Mouse (Mus musculus): ENCODE measurements around the gene Ndufb3. TPM values are rescaled to one million over a fixed set of nuclear protein-coding genes. Genes with fewer than 3 reads are reported as not detected.
"Not testable (repeated sequence)": the region's sequence is repeated elsewhere in the genome, so short reads cannot be mapped to it uniquely, and the experiment has no call there.

Gene Ndufb3
- 155 and 158 TPM in 2 replicates for polyA plus RNA-seq (2016; fragmentation: Nextera tagmentation; extraction: Ambion mirVana)

- Histone ChIP-seq H3K27me3 (no peaks in the 10 kb centered on the region), H3K27ac (peak within 1 kb of the TSS; percentile 73; the same call in 1 of the 2 replicates), H3K4me2 (peak within 1 kb of the TSS; percentile 87), H3K9ac (replicated peaks) (peak within 1 kb of the TSS; percentile 91), H3K4me1 (replicated peaks) (peaks cover 12% of the 10 kb centered on the region), H3K4me3 (replicated peaks) (peak within 1 kb of the TSS; percentile 86), H3K36me3 (peaks cover 5% of the 10 kb centered on the region; the same call in 1 of the 2 replicates), H3K9me3 (no peaks in the 10 kb centered on the region)
- ATAC-seq (ENCODE audit: insufficient number of reproducible peaks, insufficient read depth, low FRiP score, low TSS enrichment, low read depth): peak; percentile 98
- under 1% methylated on average over 40 of the region's 41 CpGs for WGBS
These were observed at the start of gene Ndufb3, which contains the start of gene Fam126b for GRCm38 (mm10) chr1:58586171-58586997. Ndufb3 (plus strand) TSS chr1:58586384. Fam126b (minus strand) TSS chr1:58586323.

- no peak overlapping the region for H3K4me3 ChIP-seq (replicated peaks)
- H3K9ac ChIP-seq (replicated peaks): no peak overlapping the region
- no peaks in the 10 kb centered on the region for H3K9me3 ChIP-seq
- no peak overlapping the region for H3K4me2 ChIP-seq
- ATAC-seq (ENCODE audit: insufficient number of reproducible peaks, insufficient read depth, low FRiP score, low TSS enrichment, low read depth): no peak
- WGBS: 84% methylated on average over 1 of the region's 1 CpGs
- H3K27ac ChIP-seq: no peak overlapping the region
- no peaks in the 10 kb centered on the region for H3K4me1 ChIP-seq (replicated peaks)
- peaks cover 64% of the 10 kb centered on the region for H3K36me3 ChIP-seq
- no peaks in the 10 kb centered on the region for H3K27me3 ChIP-seq
These were observed 44.8 kb upstream of the Ndufb3 start for GRCm38 (mm10) chr1:58541386-58541785.

GRCm38 (mm10) chr1:58560370-58560769 is 25.8 kb upstream of the Ndufb3 start:
- not testable (repeated sequence) for ATAC-seq (ENCODE audit: insufficient number of reproducible peaks, insufficient read depth, low FRiP score, low TSS enrichment, low read depth); H3K27ac ChIP-seq; H3K9me3 ChIP-seq; H3K9ac ChIP-seq (replicated peaks); H3K4me3 ChIP-seq (replicated peaks); H3K4me1 ChIP-seq (replicated peaks); H3K27me3 ChIP-seq; H3K4me2 ChIP-seq
- H3K36me3 ChIP-seq: peaks cover 20% of the 10 kb centered on the region
- WGBS: 95% methylated on average over 6 of the region's 6 CpGs

- WGBS: 85% methylated on average over 1 of the region's 1 CpGs
- H3K9ac ChIP-seq (replicated peaks): no peak overlapping the region
- H3K4me1 ChIP-seq (replicated peaks): no peaks in the 10 kb centered on the region
- H3K36me3 ChIP-seq: peaks cover 20% of the 10 kb centered on the region
- H3K27me3 ChIP-seq: no peaks in the 10 kb centered on the region
- H3K4me2 ChIP-seq: no peak overlapping the region
- no peak for ATAC-seq (ENCODE audit: insufficient number of reproducible peaks, insufficient read depth, low FRiP score, low TSS enrichment, low read depth)
- no peak overlapping the region for H3K27ac ChIP-seq
- H3K4me3 ChIP-seq (replicated peaks): no peak overlapping the region
- no peaks in the 10 kb centered on the region for H3K9me3 ChIP-seq
These were observed 23.7 kb upstream of the Ndufb3 start for GRCm38 (mm10) chr1:58562455-58562854.

GRCm38 (mm10) chr1:58564981-58565380 is 21.2 kb upstream of the Ndufb3 start:
- WGBS: 87% methylated on average over 5 of the region's 5 CpGs
- Histone ChIP-seq H3K4me2 (no peak overlapping the region), H3K9me3 (no peaks in the 10 kb centered on the region)

GRCm38 (mm10) chr1:58566621-58567020 is 19.6 kb upstream of the Ndufb3 start:
- Histone ChIP-seq H3K4me2 (no peak overlapping the region), H3K4me1 (replicated peaks) (no peaks in the 10 kb centered on the region)

More at GRCm38 (mm10) chr1:58564981-58565380, 21.2 kb upstream of the Ndufb3 start:
- no peak for ATAC-seq (ENCODE audit: insufficient number of reproducible peaks, insufficient read depth, low FRiP score, low TSS enrichment, low read depth)
- Histone ChIP-seq H3K4me1 (replicated peaks) (no peaks in the 10 kb centered on the region), H3K36me3 (peaks cover 17% of the 10 kb centered on the region), H3K4me3 (replicated peaks) (no peak overlapping the region), H3K27ac (no peak overlapping the region), H3K27me3 (no peaks in the 10 kb centered on the region), H3K9ac (replicated peaks) (no peak overlapping the region)

GRCm38 (mm10) chr1:58568456-58569130 is 17.6 kb upstream of the Ndufb3 start:
- H3K9ac ChIP-seq (replicated peaks): no peak overlapping the region
- no peak for ATAC-seq (ENCODE audit: insufficient number of reproducible peaks, insufficient read depth, low FRiP score, low TSS enrichment, low read depth)
- no peak overlapping the region for H3K27ac ChIP-seq
- H3K4me2 ChIP-seq: no peak overlapping the region
- peaks cover 8% of the 10 kb centered on the region; the same call in 1 of the 2 replicates for H3K36me3 ChIP-seq
- H3K9me3 ChIP-seq: no peaks in the 10 kb centered on the region
- H3K27me3 ChIP-seq: no peaks in the 10 kb centered on the region
- H3K4me1 ChIP-seq (replicated peaks): no peaks in the 10 kb centered on the region
- no peak overlapping the region for H3K4me3 ChIP-seq (replicated peaks)

More at GRCm38 (mm10) chr1:58566621-58567020, 19.6 kb upstream of the Ndufb3 start:
- Histone ChIP-seq H3K27me3 (no peaks in the 10 kb centered on the region), H3K9ac (replicated peaks) (no peak overlapping the region), H3K27ac (no peak overlapping the region), H3K4me3 (replicated peaks) (no peak overlapping the region), H3K9me3 (no peaks in the 10 kb centered on the region), H3K36me3 (peaks cover 14% of the 10 kb centered on the region; the same call in 1 of the 2 replicates)
- ATAC-seq (ENCODE audit: insufficient number of reproducible peaks, insufficient read depth, low FRiP score, low TSS enrichment, low read depth): no peak

GRCm38 (mm10) chr1:58570437-58570836 is 15.7 kb upstream of the Ndufb3 start:
- 55% methylated on average over 4 of the region's 4 CpGs for whole genome bisulfite sequencing
- Histone ChIP-seq H3K9ac (replicated peaks) (no peak overlapping the region), H3K27ac (no peak overlapping the region), H3K4me2 (no peak overlapping the region), H3K4me3 (replicated peaks) (no peak overlapping the region), H3K27me3 (no peaks in the 10 kb centered on the region), H3K36me3 (no peaks in the 10 kb centered on the region), H3K4me1 (replicated peaks) (no peaks in the 10 kb centered on the region), H3K9me3 (no peaks in the 10 kb centered on the region)
- ATAC-seq (ENCODE audit: insufficient number of reproducible peaks, insufficient read depth, low FRiP score, low TSS enrichment, low read depth): no peak

- no peaks in the 10 kb centered on the region for H3K4me1 ChIP-seq (replicated peaks)
- no peak overlapping the region for H3K9ac ChIP-seq (replicated peaks)
- WGBS: 89% methylated on average over 2 of the region's 2 CpGs
- H3K27ac ChIP-seq: no peak overlapping the region
- H3K4me3 ChIP-seq (replicated peaks): no peak overlapping the region
- no peaks in the 10 kb centered on the region for H3K9me3 ChIP-seq
- no peak for ATAC-seq (ENCODE audit: insufficient number of reproducible peaks, insufficient read depth, low FRiP score, low TSS enrichment, low read depth)
- H3K36me3 ChIP-seq: no peaks in the 10 kb centered on the region
- H3K4me2 ChIP-seq: no peak overlapping the region
- H3K27me3 ChIP-seq: no peaks in the 10 kb centered on the region
These were observed 7.0 kb upstream of the Ndufb3 start for GRCm38 (mm10) chr1:58579179-58579578.

GRCm38 (mm10) chr1:58582611-58583010 is 3.6 kb upstream of the Ndufb3 start:
- no peak overlapping the region for H3K27ac ChIP-seq
- H3K9ac ChIP-seq (replicated peaks): no peak overlapping the region
- H3K36me3 ChIP-seq: no peaks in the 10 kb centered on the region
- no peaks in the 10 kb centered on the region for H3K27me3 ChIP-seq
- ATAC-seq (ENCODE audit: insufficient number of reproducible peaks, insufficient read depth, low FRiP score, low TSS enrichment, low read depth): no peak
- no peak overlapping the region for H3K4me3 ChIP-seq (replicated peaks)
- H3K4me1 ChIP-seq (replicated peaks): peaks cover 12% of the 10 kb centered on the region
- no peaks in the 10 kb centered on the region for H3K9me3 ChIP-seq
- H3K4me2 ChIP-seq: no peak overlapping the region
- WGBS: 66% methylated on average over 1 of the region's 1 CpGs

- H3K9ac ChIP-seq (replicated peaks): no peak overlapping the region
- H3K9me3 ChIP-seq: no peaks in the 10 kb centered on the region
- H3K4me3 ChIP-seq (replicated peaks): no peak overlapping the region
- no peak for ATAC-seq (ENCODE audit: insufficient number of reproducible peaks, insufficient read depth, low FRiP score, low TSS enrichment, low read depth)
- 87% methylated on average over 1 of the region's 1 CpGs for WGBS
- H3K36me3 ChIP-seq: no peaks in the 10 kb centered on the region
- H3K27me3 ChIP-seq: no peaks in the 10 kb centered on the region
- peaks cover 12% of the 10 kb centered on the region for H3K4me1 ChIP-seq (replicated peaks)
- H3K27ac ChIP-seq: no peak overlapping the region
- no peak overlapping the region for H3K4me2 ChIP-seq
These were observed 1.9 kb upstream of the Ndufb3 start for GRCm38 (mm10) chr1:58584271-58584670.

All from limb, embryonic 12.5 days (tissue).